Mouse (Mus musculus) lung, embryonic 14.5 days (tissue): ENCODE measurements around the gene Tle3. TPM values are rescaled to one million over a fixed set of nuclear protein-coding genes. Genes with fewer than 3 reads are reported as not detected.

Experiments
- ATAC-seq: fragments of 200-750 bp; cut with Nextera tagmentation; 2 replicates; pipeline ENCODE4 v1.8.0; 2017; ENCODE audit warnings: mild to moderate bottlenecking, moderate TSS enrichment, moderate library complexity; ENCODE audit not compliant: insufficient read depth
- DNase-seq: peaks from one replicate; pipeline ENCODE4 v3.0.0-alpha.2; 2015
- H3K27ac ChIP-seq: fragments of 300-500 bp; sonication (generic); 2 replicates; pipeline ENCODE4 v1.5.1; 2014; ENCODE audit warnings: low read depth, mild to moderate bottlenecking, moderate library complexity
- H3K27me3 ChIP-seq: fragments of 300-500 bp; sonication (generic); 2 replicates; pipeline ENCODE4 v1.6.1; 2014; ENCODE audit warnings: low read length, control low read depth; ENCODE audit not compliant: insufficient read depth
- H3K36me3 ChIP-seq: fragments of 300-500 bp; sonication (generic); 2 replicates; pipeline ENCODE4 v1.6.1; 2014; ENCODE audit warnings: control low read depth; ENCODE audit not compliant: insufficient read depth
- H3K4me1 ChIP-seq: fragments of 300-500 bp; sonication (generic); 2 replicates; pipeline ENCODE4 v1.6.1; 2014; ENCODE audit warnings: antibody characterized with exemption, control low read depth; ENCODE audit not compliant: insufficient read depth
- H3K4me2 ChIP-seq: fragments of 300-500 bp; sonication (generic); 2 replicates; pipeline ENCODE4 v1.6.1; 2014; ENCODE audit warnings: mild to moderate bottlenecking
- H3K4me3 ChIP-seq: fragments of 300-500 bp; sonication (generic); 2 replicates; pipeline ENCODE4 v1.5.1; 2014; ENCODE audit warnings: low read depth, low read length
- H3K9ac ChIP-seq: fragments of 300-500 bp; sonication (generic); 2 replicates; pipeline ENCODE4 v1.6.1; 2014
- H3K9me3 ChIP-seq: fragments of 300-500 bp; sonication (generic); 2 replicates; pipeline ENCODE4 v1.6.1; 2016; ENCODE audit warnings: low read depth, low read length, control low read depth
- CTCF ChIP-seq: IDR thresholded peaks from 2 replicates; pipeline ENCODE4 v1.5.1; 2016; ENCODE audit warnings: antibody characterized with exemption, low read depth
- WGBS: fragments of 180-500 bp; shearing (Covaris S2); extraction: QIAGEN DNeasy Blood & Tissue Kit; methylation state at CpG from one replicate; pipeline ENCODE4 v1.1.7; 2014; 5-methylcytosine and 5-hydroxymethylcytosine counted together
- polyA plus RNA-seq: library from polyadenylated mRNA; unstranded; fragments of >200 nt; fragmentation: Nextera tagmentation; extraction: Ambion mirVana; gene quantifications from 2 replicates; pipeline ENCODE4 v1.2.1, GENCODE M21; 2014

Tle3 gene
- polyA plus RNA-seq, 1 experiment from 2014 or later, result 32.5 TPM

GRCm38 (mm10) chr9:61396474-61396873, 24.3 kb downstream of the Tle3 start:
- H3K9me3 ChIP-seq, result no peaks in the 10 kb centered on the region
- H3K4me1 ChIP-seq, result peaks cover 22% of the 10 kb centered on the region
- peak; percentile 71 for DNase-seq
- peak; percentile 26 for TF ChIP-seq CTCF
- peak overlapping the region; percentile 10; the same call in 1 of the 2 replicates for H3K4me2 ChIP-seq
- peaks cover 84% of the 10 kb centered on the region for H3K36me3 ChIP-seq
- H3K9ac ChIP-seq, result no peak overlapping the region
- H3K4me3 ChIP-seq, result no peak overlapping the region
- peak overlapping the region; percentile 21; the same call in 1 of the 2 replicates for H3K27ac ChIP-seq
- no peaks in the 10 kb centered on the region for H3K27me3 ChIP-seq
- ATAC-seq, result no peak; the same call in 1 of the 2 replicates
- WGBS, result 43% methylated on average over 13 of the region's 13 CpGs

- peaks cover 26% of the 10 kb centered on the region for H3K4me1 ChIP-seq
- DNase-seq, result peak; percentile 90
- WGBS, result 19% methylated on average over 4 of the region's 4 CpGs
- ATAC-seq, result peak; percentile 87
- no peak overlapping the region for H3K4me3 ChIP-seq
- H3K27ac ChIP-seq, result no peak overlapping the region
- no peaks in the 10 kb centered on the region for H3K27me3 ChIP-seq
- TF ChIP-seq CTCF, result no peak
- peaks cover 85% of the 10 kb centered on the region for H3K36me3 ChIP-seq
- no peak overlapping the region for H3K4me2 ChIP-seq
- no peak overlapping the region for H3K9ac ChIP-seq
- no peaks in the 10 kb centered on the region for H3K9me3 ChIP-seq
Measured at GRCm38 (mm10) chr9:61397130-61397529, 25.0 kb downstream of the Tle3 start.

- Histone ChIP-seq H3K27ac (no peak overlapping the region), H3K36me3 (peaks cover 92% of the 10 kb centered on the region), H3K9me3 (no peaks in the 10 kb centered on the region), H3K9ac (no peak overlapping the region), H3K4me1 (peaks cover 26% of the 10 kb centered on the region), H3K4me2 (no peak overlapping the region), H3K27me3 (no peaks in the 10 kb centered on the region), H3K4me3 (no peak overlapping the region)
- no peak for DNase-seq
- TF ChIP-seq CTCF, result no peak
- no peak for ATAC-seq
- 86% methylated on average over 9 of the region's 9 CpGs for WGBS
Measured at GRCm38 (mm10) chr9:61398160-61398559, 26.0 kb downstream of the Tle3 start.

- Histone ChIP-seq H3K4me1 (peaks cover 30% of the 10 kb centered on the region), H3K27me3 (no peaks in the 10 kb centered on the region), H3K36me3 (peaks cover 78% of the 10 kb centered on the region)
Measured at GRCm38 (mm10) chr9:61400132-61400531, 28.0 kb downstream of the Tle3 start.

GRCm38 (mm10) chr9:61401664-61402063, 29.5 kb downstream of the Tle3 start:
- H3K9ac ChIP-seq, result no peak overlapping the region
- H3K27ac ChIP-seq, result no peak overlapping the region
- no peaks in the 10 kb centered on the region for H3K27me3 ChIP-seq
- no peak for ATAC-seq
- peaks cover 22% of the 10 kb centered on the region for H3K4me1 ChIP-seq
- no peaks in the 10 kb centered on the region for H3K9me3 ChIP-seq
- peaks cover 77% of the 10 kb centered on the region for H3K36me3 ChIP-seq
- peak; percentile 27 for DNase-seq
- H3K4me3 ChIP-seq, result no peak overlapping the region
- no peak for TF ChIP-seq CTCF
- 55% methylated on average over 9 of the region's 9 CpGs for WGBS
- H3K4me2 ChIP-seq, result no peak overlapping the region

More at GRCm38 (mm10) chr9:61400132-61400531, 28.0 kb downstream of the Tle3 start:
- no peak for TF ChIP-seq CTCF
- DNase-seq, result no peak
- no peak overlapping the region for H3K4me3 ChIP-seq
- no peaks in the 10 kb centered on the region for H3K9me3 ChIP-seq
- no peak overlapping the region for H3K4me2 ChIP-seq
- no peak overlapping the region for H3K9ac ChIP-seq
- H3K27ac ChIP-seq, result no peak overlapping the region
- ATAC-seq, result no peak
- 94% methylated on average over 7 of the region's 7 CpGs for WGBS

GRCm38 (mm10) chr9:61402268-61402667, 30.1 kb downstream of the Tle3 start:
- H3K9me3 ChIP-seq, result no peaks in the 10 kb centered on the region
- no peak overlapping the region for H3K4me3 ChIP-seq
- no peak for TF ChIP-seq CTCF
- DNase-seq, result no peak
- ATAC-seq, result no peak
- peaks cover 80% of the 10 kb centered on the region for H3K36me3 ChIP-seq
- H3K9ac ChIP-seq, result no peak overlapping the region
- H3K27me3 ChIP-seq, result no peaks in the 10 kb centered on the region
- H3K27ac ChIP-seq, result no peak overlapping the region
- H3K4me2 ChIP-seq, result no peak overlapping the region
- peaks cover 17% of the 10 kb centered on the region for H3K4me1 ChIP-seq
- WGBS, result 76% methylated on average over 4 of the region's 4 CpGs

GRCm38 (mm10) chr9:61402716-61403115, 30.6 kb downstream of the Tle3 start:
- no peaks in the 10 kb centered on the region for H3K9me3 ChIP-seq
- H3K36me3 ChIP-seq, result peaks cover 84% of the 10 kb centered on the region
- no peaks in the 10 kb centered on the region for H3K27me3 ChIP-seq
- H3K4me3 ChIP-seq, result no peak overlapping the region
- WGBS, result 83% methylated on average over 5 of the region's 5 CpGs
- peaks cover 14% of the 10 kb centered on the region for H3K4me1 ChIP-seq
- DNase-seq, result no peak
- no peak overlapping the region for H3K27ac ChIP-seq
- H3K9ac ChIP-seq, result no peak overlapping the region
- H3K4me2 ChIP-seq, result no peak overlapping the region
- TF ChIP-seq CTCF, result no peak
- no peak for ATAC-seq
